In genomic region chr16:38625411-38625810, GRCm38 (mm10) we compare ENCODE assay signal across 24 mouse cellular contexts.
DNase-seq lines count a peak whose midpoint lies in the region.
"Had no signal": no experiment of that assay in that cellular context is flagged by ENCODE, and none has a peak within 500 bp of the region (broad histone marks: within the 10 kb centered on the region; RNA-seq: fewer than 3 reads in every experiment).

No protein-coding gene starts in this region.

- H3K27ac ChIP-seq in heart, embryonic 10.5 days = peak overlapping the region; percentile 81
- H3K27ac ChIP-seq: embryonic facial prominence, embryonic 13.5 days; forebrain, embryonic 15.5 days; hindbrain, embryonic 12.5 days; kidney, postnatal 0 days; left cerebral cortex, adult 2 months had no signal

- no peak for DNase-seq in heart, embryonic 10.5 days (ENCODE audit: low spot score)
- no peak for DNase-seq in heart, adult 8-10 months (ENCODE audit: low spot score)
- peak; percentile 26 for DNase-seq in kidney, adult 9 months
- DNase-seq in kidney, adult 11 months = no peak
- DNase-seq in lung, postnatal 14 days = peak; percentile 50
- no peak for DNase-seq in lung, postnatal 4 days
- DNase-seq in lung, postnatal 25 days (ENCODE audit: low spot score) = peak; percentile 53
- DNase-seq in Muller cell, postnatal 12 days (ENCODE audit: inconsistent ontology term) = no peak
- DNase-seq: cerebellum, adult 11 months; gastrocnemius, postnatal 36 days; layer of hippocampus, adult 9-11 months; left cerebral cortex, postnatal 4 days; liver; lung, embryonic 14.5 days; right cerebral cortex, postnatal 14 days; spleen, adult 18-20 months; thymus, adult 18-20 months; thymus, postnatal 4 days had no signal

- 66% methylated on average over 7 of the region's 7 CpGs for WGBS in heart, embryonic 10.5 days

- no peak overlapping the region for H3K4me3 ChIP-seq in heart, embryonic 10.5 days
- H3K4me3 ChIP-seq: embryonic facial prominence, embryonic 13.5 days; forebrain, embryonic 15.5 days; hindbrain, embryonic 12.5 days; left cerebral cortex, adult 2 months; megakaryocyte, embryonic 14.5 days had no signal

- peaks cover 79% of the 10 kb centered on the region for H3K4me1 ChIP-seq in heart, embryonic 10.5 days
- H3K4me1 ChIP-seq: embryonic facial prominence, embryonic 13.5 days; forebrain, embryonic 15.5 days; hindbrain, embryonic 12.5 days; megakaryocyte, embryonic 14.5 days had no signal

- H3K27me3 ChIP-seq in heart, embryonic 10.5 days (ENCODE audit: insufficient read depth, poor library complexity, severe bottlenecking) = no peaks in the 10 kb centered on the region
- H3K27me3 ChIP-seq: embryonic facial prominence, embryonic 13.5 days; forebrain, embryonic 15.5 days; hindbrain, embryonic 12.5 days had no signal

- H3K36me3 ChIP-seq in heart, embryonic 10.5 days = peaks cover 53% of the 10 kb centered on the region
- H3K36me3 ChIP-seq: forebrain, embryonic 15.5 days had no signal

- H3K9me3 ChIP-seq in heart, embryonic 10.5 days = no peaks in the 10 kb centered on the region
- H3K9me3 ChIP-seq: embryonic facial prominence, embryonic 13.5 days; forebrain, embryonic 15.5 days; hindbrain, embryonic 12.5 days; megakaryocyte, embryonic 14.5 days had no signal

Comparison
In these comparisons a context has a peak if more than half of its experiments do, and no peak if none do; other contexts are left out.
1. DNase-seq: peak in kidney, adult 9 months (single experiment), lung, postnatal 14 days (single experiment) and lung, postnatal 25 days (single experiment); none in heart, embryonic 10.5 days (single experiment), heart, adult 8-10 months (single experiment), kidney, adult 11 months (single experiment), lung, postnatal 4 days (0 of 2) and Muller cell, postnatal 12 days (single experiment).